Comparison of ENCODE assay signal across 7 mouse cellular contexts in the genomic region with DNA sequence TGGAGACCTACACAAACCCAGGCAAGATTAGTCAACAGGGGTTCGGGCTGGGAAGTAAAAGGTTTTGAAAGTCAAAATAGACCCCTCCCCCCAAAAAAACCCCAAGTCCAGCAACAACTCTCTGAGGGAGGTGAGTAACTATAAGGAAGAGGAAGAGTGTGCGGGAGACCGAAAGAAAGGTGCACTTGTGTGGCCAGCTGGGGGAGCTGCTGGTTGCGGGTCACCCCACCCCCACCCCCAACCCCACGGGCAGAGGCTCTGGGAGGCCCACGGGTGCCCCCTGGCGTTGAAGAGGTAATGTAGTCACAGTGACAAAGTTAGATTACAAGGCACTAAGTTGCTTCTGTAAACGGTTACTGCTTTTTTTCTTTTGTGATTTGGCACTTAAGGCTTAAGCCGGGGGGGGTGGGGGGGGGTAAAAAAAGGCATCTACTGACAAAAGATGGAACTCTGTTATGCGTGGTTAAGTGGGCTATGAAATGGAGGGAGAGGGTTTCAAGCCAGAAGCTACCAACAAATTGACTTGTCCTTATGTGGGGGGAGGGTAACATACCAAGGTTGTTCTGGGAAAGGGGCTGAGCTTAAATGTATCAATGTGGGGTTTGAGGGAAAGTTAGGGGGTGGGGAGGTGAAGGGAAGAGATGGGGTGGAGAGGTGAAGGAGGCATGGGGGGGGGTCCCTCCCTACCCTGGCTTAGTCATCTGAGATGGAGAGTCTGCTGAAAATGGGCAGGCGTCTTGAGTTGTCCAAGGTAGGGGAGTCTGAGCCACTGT. TPM values are rescaled to one million over a fixed set of nuclear protein-coding genes. Genes with fewer than 3 reads are reported as not detected.
DNase-seq lines count a peak whose midpoint lies in the region; ATAC-seq and TF ChIP-seq lines count a peak whose summit lies in the region.
"Not testable (repeated sequence)": the region's sequence is repeated elsewhere in the genome, so short reads cannot be mapped to it uniquely, and the experiment has no call there.

No protein-coding gene starts in this region.

- ATAC-seq in embryonic facial prominence, embryonic 13.5 days (ENCODE audit: insufficient number of reproducible peaks, insufficient read depth, low FRiP score, low TSS enrichment, low read depth); heart, embryonic 12.5 days (ENCODE audit: insufficient number of reproducible peaks, low FRiP score): not testable (repeated sequence)
- ATAC-seq in midbrain, embryonic 16.5 days = peak; percentile 32; the same call in 1 of the 2 replicates

- H3K27ac ChIP-seq in embryonic facial prominence, embryonic 13.5 days = peak overlapping the region; percentile 99
- H3K27ac ChIP-seq in heart, embryonic 12.5 days (ENCODE audit: poor library complexity, severe bottlenecking) = peak overlapping the region; percentile 95
- H3K27ac ChIP-seq in liver, adult 2 months (replicated peaks; ENCODE audit: insufficient read depth, low read depth, low read length) = peak overlapping the region; percentile 77
- peak overlapping the region; percentile 70 for H3K27ac ChIP-seq in midbrain, embryonic 16.5 days (ENCODE audit: low read length)

- peak overlapping the region; percentile 100 for H3K9ac ChIP-seq in embryonic facial prominence, embryonic 13.5 days
- H3K9ac ChIP-seq in heart, embryonic 12.5 days = peak overlapping the region; percentile 99
- H3K9ac ChIP-seq in liver, adult 2 months (ENCODE audit: low read depth, low read length) = peak overlapping the region; percentile 79
- H3K9ac ChIP-seq in midbrain, embryonic 16.5 days (ENCODE audit: low read depth, low read length) = peak overlapping the region; percentile 58

- peak overlapping the region; percentile 90 for H3K4me3 ChIP-seq in embryonic facial prominence, embryonic 13.5 days
- H3K4me3 ChIP-seq in heart, embryonic 12.5 days = peak overlapping the region; percentile 97
- 0 out of 2 replicates have a peak overlapping the region, but pooled peaks have one; percentile 81 for H3K4me3 ChIP-seq in liver, adult 2 months (ENCODE audit: insufficient read depth, low read depth, low read length)
- peak overlapping the region; percentile 53 for H3K4me3 ChIP-seq in midbrain, embryonic 16.5 days (ENCODE audit: low read depth, low read length)

- peak; percentile 77 for TF ChIP-seq CTCF in liver, adult 2 months (IDR thresholded peaks at IDR 0.05; ENCODE audit: low read depth, low read length)

- WGBS in embryonic facial prominence, embryonic 13.5 days = 8% methylated on average over 11 of the region's 11 CpGs
- 12% methylated on average over 10 of the region's 11 CpGs for WGBS in heart, embryonic 12.5 days
- 3% methylated on average over 11 of the region's 11 CpGs for WGBS in liver, adult 2 months
- WGBS in midbrain, embryonic 16.5 days = under 1% methylated on average over 11 of the region's 11 CpGs

- peak overlapping the region; percentile 90 for H3K4me2 ChIP-seq in embryonic facial prominence, embryonic 13.5 days
- peak overlapping the region; percentile 87 for H3K4me2 ChIP-seq in heart, embryonic 12.5 days
- peak overlapping the region; percentile 94 for H3K4me2 ChIP-seq in midbrain, embryonic 16.5 days (ENCODE audit: low read length)

- H3K4me1 ChIP-seq in embryonic facial prominence, embryonic 13.5 days = not testable (repeated sequence)
- H3K4me1 ChIP-seq in heart, embryonic 12.5 days (replicated peaks) = peaks cover 36% of the 10 kb centered on the region
- H3K4me1 ChIP-seq in liver, adult 2 months (ENCODE audit: control insufficient read depth, insufficient read depth, low read length) = peaks cover 28% of the 10 kb centered on the region
- peaks cover 12% of the 10 kb centered on the region for H3K4me1 ChIP-seq in midbrain, embryonic 16.5 days (ENCODE audit: control insufficient read depth, insufficient read depth, low read length)

- peak; percentile 92 for DNase-seq in adrenal gland, postnatal 10 days
- peak; percentile 79 for DNase-seq in kidney, adult 9 months
- peak; percentile 60 for DNase-seq in liver, adult 2 months (ENCODE audit: extremely low read depth, low read depth, low spot score)
- peak; percentile 68 to 92 for DNase-seq in spleen, postnatal 10 days (ENCODE audit: low spot score in 2 of 2)

- not testable (repeated sequence) for TF ChIP-seq POLR2A in liver, adult 2 months (IDR thresholded peaks at IDR 0.05; ENCODE audit: extremely low read depth, insufficient read depth, low read length)

- peaks cover 26% of the 10 kb centered on the region for H3K36me3 ChIP-seq in embryonic facial prominence, embryonic 13.5 days
- peaks cover 33% of the 10 kb centered on the region for H3K36me3 ChIP-seq in heart, embryonic 12.5 days
- peaks cover 19% of the 10 kb centered on the region for H3K36me3 ChIP-seq in liver, adult 2 months (ENCODE audit: control insufficient read depth, insufficient read depth, low read length)
- H3K36me3 ChIP-seq in midbrain, embryonic 16.5 days (ENCODE audit: control insufficient read depth, insufficient read depth, low read length) = not testable (repeated sequence)

- not testable (repeated sequence) for H3K27me3 ChIP-seq in embryonic facial prominence, embryonic 13.5 days; heart, embryonic 12.5 days (replicated peaks); liver, adult 2 months (ENCODE audit: control insufficient read depth, insufficient read depth, low read length)
- peaks cover 12% of the 10 kb centered on the region for H3K27me3 ChIP-seq in midbrain, embryonic 16.5 days (ENCODE audit: control insufficient read depth, insufficient read depth, low read depth, low read length)

- peaks cover 26% of the 10 kb centered on the region for H3K79me2 ChIP-seq in liver, adult 2 months (ENCODE audit: control insufficient read depth, insufficient read depth, low read length)

- H3K9me3 ChIP-seq in embryonic facial prominence, embryonic 13.5 days; heart, embryonic 12.5 days (replicated peaks); midbrain, embryonic 16.5 days (replicated peaks; ENCODE audit: control insufficient read depth, low read length, poor library complexity, severe bottlenecking): not testable (repeated sequence)

RNA-seq across cellular contexts. Expression of gene Zfp36l1, which starts 3.7 kb away (rescaled TPM):
- 100 to 1,000 TPM; 190 to 228 TPM for total RNA-seq in adrenal gland, postnatal 10 days (2021)
- polyA plus RNA-seq in embryonic facial prominence, embryonic 13.5 days (2015; fragmentation: Nextera tagmentation; extraction: Ambion mirVana) = 149 and 151 TPM in 2 replicates
- polyA plus RNA-seq in heart, embryonic 12.5 days (2016; fragmentation: Nextera tagmentation; extraction: Ambion mirVana) = 98.4 and 101 TPM in 2 replicates
- 15.4 and 21.8 TPM in 2 replicates for total RNA-seq in liver, adult 2 months (2014; rRNA removed)
- 125 and 162 TPM in 2 replicates for polyA plus RNA-seq in liver, adult 2 months (2012; rRNA removed)
- polyA plus RNA-seq in midbrain, embryonic 16.5 days (2015; fragmentation: Nextera tagmentation; extraction: Ambion mirVana) = 26.5 and 29.9 TPM in 2 replicates
